Mouse (Mus musculus): ENCODE measurements at regions not wholly inside any gene's neighbourhood (a gene's known extent, or its start where the extent isn't known, plus 50 kb on each side); places are given as distances from the start of the nearest gene placed in this dataset.

GRCm38 (mm10) chr5:125951641-125952040 lies 420.1 kb downstream of the Tmem132b start:
- TF ChIP-seq GATA1 (IDR thresholded peaks at IDR 0.05; ENCODE audit: borderline replicate concordance, low read length), result no peak
- no peak for TF ChIP-seq CTCF (IDR thresholded peaks at IDR 0.05; ENCODE audit: low read depth, low read length)
- no peak for TF ChIP-seq TAL1 (conservative IDR thresholded peaks at IDR 0.05; ENCODE audit: low read depth, low read length)
- TF ChIP-seq GATA2 (IDR thresholded peaks at IDR 0.05; ENCODE audit: borderline replicate concordance, low read depth, low read length), result no peak
